Mouse (Mus musculus): Measurements from ENCODE around the gene Ppp2r1b. TPM values are rescaled to one million over a fixed set of nuclear protein-coding genes. Genes with fewer than 3 reads are reported as not detected.
"Not testable (repeated sequence)": the region's sequence is repeated elsewhere in the genome, so short reads cannot be mapped to it uniquely, and the experiment has no call there.

The Ppp2r1b gene
- 10 to 100 TPM; 16.8 to 17.7 TPM for total RNA-seq (2021)
- long read RNA-seq, experiment 1, transcript Ppp2r1b-202 (15 exons, 3,430 nt): major isoform, 22 of 33 reads
- long read RNA-seq, experiment 1, partial matches to known transcripts: 5 of 33 reads
- long read RNA-seq, experiment 1, other reads (novel, unspliced or antisense): 6 of 33 reads
- long read RNA-seq, experiment 2, transcript Ppp2r1b-202 (15 exons, 3,430 nt): major isoform, 29 of 39 reads
- long read RNA-seq, experiment 2, partial matches to known transcripts: 0 of 39 reads
- long read RNA-seq, experiment 2, other reads (novel, unspliced or antisense): 10 of 39 reads

GRCm38 (mm10) chr9:50845081-50845480, at the start of gene Ppp2r1b:
Ppp2r1b (plus strand) TSS chr9:50845301.
- DNase-seq (ENCODE audit: low spot score in 2 of 2): no peak

- DNase-seq (ENCODE audit: low spot score in 2 of 2): no peak
These were observed 48.3 kb upstream of the Ppp2r1b start for GRCm38 (mm10) chr9:50796776-50797175.

GRCm38 (mm10) chr9:50797641-50798040, 47.5 kb upstream of the Ppp2r1b start:
- no peak for DNase-seq (ENCODE audit: low spot score in 2 of 2)

GRCm38 (mm10) chr9:50798368-50798767, 46.7 kb upstream of the Ppp2r1b start:
- no peak for DNase-seq (ENCODE audit: low spot score in 2 of 2)

- DNase-seq (ENCODE audit: low spot score in 2 of 2): no peak
These were observed 44.1 kb upstream of the Ppp2r1b start for GRCm38 (mm10) chr9:50800985-50801384.

- no peak for DNase-seq (ENCODE audit: low spot score in 2 of 2)
These were observed 41.9 kb upstream of the Ppp2r1b start for GRCm38 (mm10) chr9:50803055-50803671.

GRCm38 (mm10) chr9:50808471-50808870, 36.6 kb upstream of the Ppp2r1b start:
- no peak for DNase-seq (ENCODE audit: low spot score in 2 of 2)

GRCm38 (mm10) chr9:50809146-50809545, 36.0 kb upstream of the Ppp2r1b start:
- no peak for DNase-seq (ENCODE audit: low spot score in 2 of 2)

GRCm38 (mm10) chr9:50811187-50811586, 33.9 kb upstream of the Ppp2r1b start:
- no peak for DNase-seq (ENCODE audit: low spot score in 2 of 2)

- DNase-seq (ENCODE audit: low spot score in 2 of 2): no peak
These were observed 33.4 kb upstream of the Ppp2r1b start for GRCm38 (mm10) chr9:50811746-50812145.

- DNase-seq (ENCODE audit: low spot score in 2 of 2): no peak
These were observed 31.3 kb upstream of the Ppp2r1b start for GRCm38 (mm10) chr9:50813796-50814195.

GRCm38 (mm10) chr9:50815666-50816065, 29.4 kb upstream of the Ppp2r1b start:
- no peak for DNase-seq (ENCODE audit: low spot score in 2 of 2)

GRCm38 (mm10) chr9:50816512-50816911, 28.6 kb upstream of the Ppp2r1b start:
- DNase-seq (ENCODE audit: low spot score in 2 of 2): no peak

GRCm38 (mm10) chr9:50818050-50818449, 27.1 kb upstream of the Ppp2r1b start:
- no peak for DNase-seq (ENCODE audit: low spot score in 2 of 2)

GRCm38 (mm10) chr9:50819716-50820115, 25.4 kb upstream of the Ppp2r1b start:
- no peak for DNase-seq (ENCODE audit: low spot score in 2 of 2)

GRCm38 (mm10) chr9:50821651-50822050, 23.4 kb upstream of the Ppp2r1b start:
- no peak for DNase-seq (ENCODE audit: low spot score in 2 of 2)

GRCm38 (mm10) chr9:50822216-50822615, 22.9 kb upstream of the Ppp2r1b start:
- DNase-seq (ENCODE audit: low spot score in 2 of 2): no peak

GRCm38 (mm10) chr9:50823779-50824453, 21.2 kb upstream of the Ppp2r1b start:
- no peak for DNase-seq (ENCODE audit: low spot score in 2 of 2)

GRCm38 (mm10) chr9:50831514-50831913, 13.6 kb upstream of the Ppp2r1b start:
- DNase-seq (ENCODE audit: low spot score in 2 of 2): no peak

GRCm38 (mm10) chr9:50832162-50832561, 12.9 kb upstream of the Ppp2r1b start:
- DNase-seq (ENCODE audit: low spot score in 2 of 2): no peak

GRCm38 (mm10) chr9:50832582-50832981, 12.5 kb upstream of the Ppp2r1b start:
- not testable (repeated sequence) for DNase-seq (ENCODE audit: low spot score in 2 of 2)

GRCm38 (mm10) chr9:50833786-50834185, 11.3 kb upstream of the Ppp2r1b start:
- DNase-seq (ENCODE audit: low spot score in 2 of 2): no peak
